Mouse (Mus musculus): Measurements from ENCODE around the gene Tstd1. TPM values are rescaled to one million over a fixed set of nuclear protein-coding genes. Genes with fewer than 3 reads are reported as not detected.

The Tstd1 gene
- total RNA-seq, 2 experiments from 2014 or later: 1.1 to 1.3 TPM

DNA sequence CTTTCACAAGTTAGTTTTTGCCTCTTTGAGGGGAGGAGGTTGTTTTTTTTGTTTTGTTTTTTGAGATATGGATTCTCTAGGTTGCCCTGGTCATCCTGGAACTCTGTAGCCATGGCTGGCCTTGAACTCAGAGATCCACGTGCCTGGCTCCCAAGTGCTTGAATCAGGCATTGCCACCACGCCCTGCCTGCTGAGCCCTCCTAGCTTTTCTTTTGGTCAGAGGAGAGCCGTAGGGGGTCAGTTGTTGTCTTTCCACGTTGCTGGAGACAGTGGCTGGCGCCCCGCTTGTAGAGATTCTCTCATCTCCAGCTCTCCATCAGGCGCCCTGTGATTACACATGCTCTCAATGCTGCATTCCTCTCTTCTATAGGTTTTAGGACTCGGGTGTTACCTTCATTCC, 5.1 kb upstream of the Tstd1 start:
- DNase-seq (ENCODE audit: low spot score in 2 of 2): no peak

DNA sequence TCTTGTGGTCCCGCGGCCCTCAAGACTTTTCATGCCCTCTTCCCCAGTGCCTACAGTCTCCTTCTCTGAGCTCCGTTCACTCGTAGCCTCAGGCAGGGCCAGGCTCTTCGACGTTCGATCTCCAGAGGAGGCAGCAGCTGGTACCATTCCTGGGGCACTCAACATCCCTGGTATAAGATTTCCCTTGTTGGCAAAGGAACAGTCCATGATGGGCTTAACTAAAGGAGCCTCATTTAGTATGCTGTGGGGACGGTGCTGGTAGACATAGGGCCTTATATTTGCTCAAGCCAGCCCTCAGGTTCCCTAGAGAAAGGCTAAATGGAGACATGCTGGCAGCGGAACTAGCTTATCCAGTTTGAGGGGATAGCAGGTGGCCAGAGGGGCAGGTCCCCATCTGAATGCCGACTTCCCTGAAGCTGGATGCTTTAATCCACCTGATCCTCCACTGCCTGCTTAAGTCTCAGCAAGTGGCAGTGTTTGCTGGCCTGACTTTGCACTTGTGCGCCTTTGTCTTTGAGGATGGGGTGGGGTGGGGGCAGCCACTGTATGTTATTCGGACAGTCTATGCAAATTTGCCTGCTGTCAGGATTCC, 715 bp downstream of the Tstd1 start:
- no peak for DNase-seq (ENCODE audit: low spot score in 2 of 2)

DNA sequence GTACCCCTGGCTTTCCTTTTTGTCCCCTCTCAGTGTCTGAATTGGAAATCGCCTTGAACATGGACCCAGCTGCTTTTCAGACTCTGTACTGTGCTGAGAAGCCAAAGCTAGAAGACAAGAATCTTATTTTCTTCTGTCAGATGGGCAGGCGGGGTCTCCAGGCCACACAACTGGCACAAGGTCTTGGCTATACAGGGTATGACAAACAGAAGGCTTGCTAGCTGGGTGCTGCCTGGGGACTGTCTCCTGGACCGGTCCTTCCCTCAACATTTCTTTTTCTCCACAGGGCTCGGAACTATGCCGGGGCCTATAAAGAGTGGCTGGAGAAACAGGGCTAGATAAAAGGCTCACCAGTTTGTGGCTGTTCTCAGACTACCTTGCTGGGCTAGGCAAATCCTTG, 1.2 kb downstream of the Tstd1 start:
- no peak for DNase-seq (ENCODE audit: low spot score in 2 of 2)

DNA sequence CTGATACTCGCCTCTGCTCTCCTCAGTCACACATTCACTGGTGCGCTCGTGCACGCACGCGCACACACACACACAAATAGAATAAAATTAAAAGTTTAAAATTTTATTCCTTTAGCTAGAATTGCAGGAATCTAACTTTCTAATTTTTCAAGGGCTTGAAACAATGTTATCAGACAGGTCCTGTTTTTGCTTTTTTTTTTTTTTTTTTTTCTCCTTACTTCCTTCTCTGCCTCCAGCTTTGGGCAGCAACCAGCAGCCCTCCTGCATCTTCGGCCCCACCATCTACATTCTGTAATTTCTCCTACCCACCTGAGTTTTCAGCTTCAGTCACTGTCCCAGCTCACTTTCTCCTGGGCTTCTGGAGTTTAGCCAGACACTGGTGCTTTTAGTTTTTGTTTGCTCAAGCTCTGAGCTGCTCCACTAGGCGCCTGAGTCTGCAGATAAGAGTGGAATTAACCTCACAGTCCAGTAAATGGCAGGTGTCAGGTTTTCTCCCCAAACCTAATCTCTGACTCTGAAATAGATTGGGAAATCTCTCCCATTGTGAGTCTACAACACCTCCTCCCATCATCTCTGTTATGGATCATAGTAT, 3.9 kb downstream of the Tstd1 start:
- DNase-seq (ENCODE audit: low spot score in 2 of 2): no peak

DNA sequence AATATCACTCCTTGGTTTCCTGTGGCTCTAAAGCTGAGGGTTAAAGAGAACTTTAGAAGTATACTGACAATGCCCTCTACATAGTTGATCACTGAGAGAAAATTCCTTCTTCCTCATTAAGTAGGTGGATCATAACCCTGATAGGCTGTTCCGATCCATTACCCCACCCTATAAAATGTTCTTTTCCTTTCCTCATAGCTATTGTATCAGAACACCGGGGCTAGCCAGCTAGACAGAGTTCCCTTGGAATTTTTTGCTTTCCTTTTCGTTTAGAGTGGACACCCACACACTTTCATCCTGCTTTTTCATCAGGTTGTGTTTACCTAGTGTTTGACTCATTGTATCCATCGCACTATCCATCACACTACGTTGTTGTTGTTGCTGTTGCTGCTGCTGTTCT, 6.0 kb downstream of the Tstd1 start:
- no peak for DNase-seq (ENCODE audit: low spot score in 2 of 2)

DNA sequence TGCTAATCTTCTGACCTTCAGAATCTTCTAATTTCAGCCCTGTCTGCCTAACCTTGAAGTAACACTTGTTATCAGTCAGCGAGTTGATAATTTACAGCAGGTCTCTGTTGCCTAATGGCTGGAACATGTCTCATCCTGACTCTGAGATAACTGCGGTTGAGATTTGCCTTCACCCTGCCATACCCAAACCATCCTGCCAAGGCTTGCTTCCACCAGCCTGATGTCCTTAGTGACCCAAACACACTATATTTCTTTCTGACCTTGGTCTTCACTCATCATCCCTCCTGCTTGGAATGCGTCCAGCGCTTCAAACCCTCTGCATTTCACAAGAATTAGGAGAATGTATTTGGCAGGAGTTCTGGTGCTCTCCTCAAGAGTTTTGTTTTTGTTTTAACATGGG, 6.5 kb downstream of the Tstd1 start:
- no peak for DNase-seq (ENCODE audit: low spot score in 2 of 2)

DNA sequence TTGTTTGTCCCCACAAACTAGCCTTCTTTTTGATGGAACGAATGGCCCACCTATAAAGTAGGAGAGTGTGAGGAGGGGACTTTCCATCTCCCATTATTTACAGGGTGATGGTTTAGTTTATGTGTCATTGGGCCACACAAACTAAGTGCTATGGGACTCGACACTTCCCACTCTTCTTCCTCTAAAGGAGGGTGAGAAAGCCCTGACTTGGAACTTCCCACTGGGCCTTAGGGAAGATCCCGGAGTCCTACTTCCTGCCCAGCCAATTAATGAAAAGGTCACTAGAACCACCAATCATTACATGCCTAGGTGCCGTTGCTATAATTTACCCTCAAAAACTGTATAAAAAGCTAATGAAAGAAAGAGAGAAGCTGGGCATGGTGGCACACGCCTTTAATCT, 13.5 kb downstream of the Tstd1 start:
- no peak for DNase-seq (ENCODE audit: low spot score in 2 of 2)

DNA sequence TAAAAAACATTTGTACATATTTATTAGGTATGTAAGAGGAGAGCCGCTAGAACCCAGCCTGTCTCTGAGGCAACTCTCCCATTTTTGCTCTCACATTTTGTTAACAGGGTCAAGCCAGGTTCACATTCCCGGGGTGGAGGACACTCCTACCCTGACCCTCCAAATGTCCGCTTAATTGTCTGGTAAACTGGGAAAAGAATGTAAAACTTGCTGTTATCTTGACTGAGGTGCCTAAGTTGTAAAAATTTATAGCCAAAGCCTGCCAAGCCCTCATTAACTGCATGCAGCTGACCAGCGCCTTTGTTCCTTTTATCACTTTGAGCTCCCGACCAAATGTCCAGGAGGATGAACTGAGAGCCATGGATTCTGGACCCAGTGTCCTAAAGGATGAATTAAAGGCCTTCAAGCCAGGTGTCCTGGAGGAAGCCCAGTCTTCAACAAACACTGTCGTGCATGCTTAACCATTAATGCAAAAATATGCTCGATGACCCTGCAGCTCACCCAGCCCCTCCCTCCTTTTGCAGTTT, 16.7 kb downstream of the Tstd1 start:
- no peak for DNase-seq (ENCODE audit: low spot score in 2 of 2)

DNA sequence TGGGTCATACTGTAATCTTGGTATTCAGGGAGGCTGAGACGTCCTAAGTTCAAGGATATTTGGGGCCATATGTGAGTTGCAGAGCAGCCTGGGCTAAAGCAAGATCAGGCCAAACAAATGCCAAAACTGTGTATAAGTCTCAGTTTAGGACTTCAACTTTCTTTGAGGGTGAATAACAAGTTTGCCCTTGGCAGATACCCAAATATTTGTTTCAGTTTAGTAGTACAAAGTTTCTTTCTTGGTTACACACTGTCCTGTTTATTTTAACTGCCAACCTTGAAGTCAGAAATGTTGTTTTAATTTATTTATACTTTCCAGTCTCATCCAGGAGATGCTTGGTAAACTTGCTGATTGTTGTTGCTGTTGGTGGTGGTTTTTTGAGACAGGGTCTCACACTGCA, 17.3 kb downstream of the Tstd1 start:
- DNase-seq (ENCODE audit: low spot score in 2 of 2): no peak

DNA sequence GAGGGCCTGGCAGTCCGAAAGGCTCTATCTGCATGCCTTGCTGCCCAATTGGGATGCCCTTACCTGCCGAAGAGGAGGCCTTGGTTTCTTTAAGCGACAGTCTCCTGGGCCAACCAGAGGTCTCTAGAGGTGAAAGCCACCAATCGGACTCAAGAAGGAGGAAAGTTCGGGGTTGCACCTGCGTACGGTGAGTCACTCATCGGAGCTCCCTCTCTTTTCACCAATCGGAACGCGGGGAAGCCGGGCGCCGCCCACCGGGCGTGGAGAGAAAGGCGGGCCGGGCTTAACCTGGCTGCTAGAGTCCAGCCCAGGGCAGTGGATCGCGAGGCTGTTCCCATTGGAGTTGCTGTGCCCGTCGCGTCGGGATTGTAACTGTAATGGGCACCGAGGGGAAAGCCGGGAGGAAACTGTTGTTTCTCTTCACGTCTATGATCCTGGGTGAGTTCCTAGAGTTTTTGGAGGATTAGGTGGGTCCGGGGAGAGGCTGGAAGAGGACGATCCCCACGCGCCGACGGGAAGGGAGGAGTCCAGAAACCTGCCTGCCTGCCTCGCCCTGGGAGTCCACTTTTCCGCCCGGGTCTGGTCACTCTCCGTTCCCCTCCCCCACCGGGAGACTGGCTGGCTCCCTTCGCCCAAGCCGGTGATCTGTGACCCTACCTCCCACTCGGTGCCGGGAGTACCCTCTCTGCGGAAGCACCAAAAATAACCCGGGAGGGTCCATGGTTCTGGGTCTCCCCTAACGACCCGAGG, 18.8 kb downstream of the Tstd1 start, which contains the start of gene F11r:
F11r (plus strand) TSS at position 272 of the 750 bp plus-strand sequence.
- peak in 1 of 2 experiments; percentile 38 for DNase-seq (ENCODE audit: low spot score in 2 of 2)

DNA sequence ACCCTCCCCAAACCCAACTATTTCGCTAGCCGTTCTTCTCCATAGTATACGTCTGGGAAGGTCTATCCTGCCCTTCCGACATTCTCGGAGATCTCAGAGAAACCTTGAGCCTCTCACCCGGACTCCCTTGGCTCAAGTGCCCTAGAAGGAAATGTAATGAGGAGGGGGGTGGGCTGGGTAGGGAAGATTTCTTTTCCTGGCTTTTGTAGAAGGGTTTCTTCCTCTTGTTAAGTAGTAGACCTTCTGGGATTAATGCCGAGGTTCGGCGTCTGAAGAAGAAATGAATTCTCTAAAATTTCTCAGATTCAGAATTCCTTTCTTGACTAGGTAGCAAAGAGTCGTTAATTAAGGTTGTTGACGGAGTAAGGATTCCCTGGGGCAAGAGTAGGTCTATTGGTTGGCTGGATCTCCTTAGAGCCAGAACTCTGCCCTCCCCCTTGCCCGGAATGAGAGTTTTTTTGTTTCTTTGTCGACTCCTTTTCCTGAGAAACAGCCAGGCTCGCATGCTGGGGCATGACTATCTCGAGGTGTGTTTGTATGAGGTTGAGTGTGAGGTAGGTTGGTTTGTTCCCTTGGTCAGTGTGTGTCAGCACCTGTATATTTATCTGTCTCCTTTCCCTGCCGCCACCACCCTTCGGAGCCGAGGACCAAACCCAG, 19.5 kb downstream of the Tstd1 start:
- DNase-seq (ENCODE audit: low spot score in 2 of 2): no peak

DNA sequence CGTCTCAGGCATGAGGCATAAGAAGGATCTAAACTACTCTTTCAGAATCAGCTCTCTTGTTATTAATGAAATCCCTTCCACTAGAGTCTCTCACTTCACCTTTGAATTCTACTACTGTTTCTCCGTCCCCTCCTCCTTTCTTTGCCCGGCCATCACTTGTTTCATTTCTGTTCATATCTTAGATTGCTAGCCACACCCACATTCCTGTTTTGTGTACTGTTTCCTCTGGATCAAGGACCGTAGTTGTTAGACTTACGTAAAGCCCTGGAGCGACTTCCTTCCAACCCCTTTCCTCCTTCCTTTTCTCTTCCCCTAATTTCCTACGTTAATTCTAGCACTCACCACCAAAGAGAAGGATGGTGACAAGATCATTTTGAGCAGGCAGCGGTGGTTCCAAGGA, 20.4 kb downstream of the Tstd1 start:
- DNase-seq (ENCODE audit: low spot score in 2 of 2): no peak

DNA sequence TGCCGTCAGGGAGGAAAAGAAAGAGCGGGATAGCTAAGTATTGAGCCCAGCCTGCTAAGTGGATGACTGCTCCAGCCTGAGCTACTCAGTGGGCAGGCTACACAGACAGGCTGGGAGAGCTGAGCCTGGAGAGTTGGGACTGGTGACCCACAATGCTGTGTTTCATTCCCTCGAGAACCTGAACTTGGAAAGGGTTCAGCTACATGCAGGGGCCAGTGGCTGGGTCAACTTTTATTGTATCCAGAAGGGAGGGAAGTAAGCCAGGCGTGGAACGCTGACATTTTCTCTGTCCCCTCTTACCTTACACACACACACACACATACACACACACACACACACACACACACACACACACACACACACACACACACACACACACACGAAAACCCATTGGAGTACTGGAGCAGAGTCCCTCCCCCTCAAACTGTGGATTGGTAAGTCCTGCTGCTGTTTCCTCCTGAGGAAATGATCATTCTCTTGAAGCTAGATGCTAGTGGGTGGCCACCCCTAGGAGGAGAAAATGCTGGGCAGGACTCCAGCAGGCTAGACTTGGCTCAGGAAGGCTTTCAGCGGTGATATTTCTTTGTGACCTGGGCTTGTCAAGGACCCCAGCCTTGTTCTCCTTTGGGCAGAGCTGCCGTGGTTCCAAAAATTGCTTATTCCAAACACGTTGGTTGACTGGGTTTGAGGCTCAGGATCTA, 21.5 kb downstream of the Tstd1 start:
- DNase-seq (ENCODE audit: low spot score in 2 of 2): peak in 1 of 2 experiments; percentile 33

DNA sequence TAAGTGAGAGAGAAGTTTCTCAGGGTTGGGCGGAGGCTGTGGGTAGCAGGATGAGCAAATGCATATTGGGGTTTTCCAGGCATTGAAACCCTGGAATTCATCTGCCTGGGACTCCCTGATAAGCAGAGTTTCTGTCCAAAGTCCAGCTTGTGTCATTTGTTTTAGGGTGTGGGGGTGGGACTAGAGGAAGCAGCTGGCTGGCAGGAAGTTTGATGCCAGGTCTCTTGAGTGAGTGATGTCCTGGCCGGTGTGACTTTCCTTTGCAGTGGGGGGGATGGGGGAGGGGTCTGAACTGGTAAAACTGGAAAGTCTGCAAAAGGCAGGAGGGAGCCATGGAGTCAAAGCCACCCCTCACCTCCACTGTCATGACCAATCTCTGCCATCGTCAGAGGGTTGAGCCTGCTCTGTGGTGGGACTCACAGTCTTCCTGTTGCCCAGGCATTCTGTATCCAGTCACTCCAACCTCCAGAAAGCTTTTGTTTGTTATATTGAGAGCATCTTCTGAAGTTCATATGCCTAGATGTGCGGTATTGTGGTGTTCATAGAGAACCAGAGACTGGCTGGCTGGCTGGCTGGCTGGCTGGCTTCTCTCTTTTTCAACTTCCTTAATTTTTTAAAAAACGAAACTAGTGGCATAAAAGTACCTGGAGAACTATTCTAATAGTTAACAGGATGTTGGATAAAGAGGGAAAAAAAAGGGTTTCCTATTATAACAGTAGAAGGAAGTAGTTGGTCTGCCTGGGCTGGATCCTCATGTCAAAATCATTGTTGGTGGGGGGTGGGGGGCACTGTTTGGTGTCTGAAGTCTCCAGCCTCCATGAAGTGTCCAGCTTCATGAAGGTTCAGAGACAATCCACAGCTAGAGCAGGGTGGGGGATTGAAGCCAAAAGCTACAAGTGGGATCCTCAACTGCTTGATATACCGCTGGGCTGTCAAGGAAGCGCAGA, 23.1 kb downstream of the Tstd1 start:
- DNase-seq (ENCODE audit: low spot score in 2 of 2): no peak

DNA sequence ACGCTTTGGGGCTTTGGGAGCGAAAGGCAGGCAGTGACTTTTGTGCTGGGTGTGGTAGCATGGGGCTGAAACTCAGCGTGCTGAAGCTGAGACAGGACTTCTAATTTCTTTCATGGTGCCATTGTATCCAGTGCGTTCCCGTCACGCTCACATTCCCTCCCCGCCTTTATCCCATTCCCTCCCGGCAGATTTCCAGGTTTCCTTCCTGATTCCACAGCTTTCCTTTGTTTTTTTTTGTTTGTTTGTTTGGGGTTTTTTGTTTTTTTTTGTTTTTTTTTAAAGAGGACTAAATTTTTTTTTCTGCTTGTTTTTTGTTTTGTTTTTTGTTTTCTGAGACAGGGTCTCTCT, 23.7 kb downstream of the Tstd1 start:
- DNase-seq (ENCODE audit: low spot score in 2 of 2): no peak

DNA sequence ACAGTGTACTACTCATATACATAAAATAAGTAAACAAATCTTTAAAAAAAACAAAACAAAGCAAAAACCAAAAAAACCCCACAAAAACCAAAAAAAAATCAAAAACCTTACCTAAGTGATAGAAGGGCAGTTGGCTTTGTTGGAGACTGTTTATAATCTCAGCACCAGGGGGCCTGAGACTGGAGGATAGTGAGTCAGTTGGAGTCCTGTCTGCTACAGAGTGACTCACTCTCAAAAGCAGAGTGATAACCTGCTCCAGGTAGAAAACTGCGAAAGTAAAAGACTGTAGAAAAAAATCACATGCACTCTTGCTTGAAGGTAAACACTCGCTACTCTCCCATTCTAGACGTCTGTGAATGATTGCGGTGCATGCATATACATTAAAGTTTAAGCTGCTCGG, 26.4 kb downstream of the Tstd1 start:
- DNase-seq (ENCODE audit: low spot score in 2 of 2): no peak

DNA sequence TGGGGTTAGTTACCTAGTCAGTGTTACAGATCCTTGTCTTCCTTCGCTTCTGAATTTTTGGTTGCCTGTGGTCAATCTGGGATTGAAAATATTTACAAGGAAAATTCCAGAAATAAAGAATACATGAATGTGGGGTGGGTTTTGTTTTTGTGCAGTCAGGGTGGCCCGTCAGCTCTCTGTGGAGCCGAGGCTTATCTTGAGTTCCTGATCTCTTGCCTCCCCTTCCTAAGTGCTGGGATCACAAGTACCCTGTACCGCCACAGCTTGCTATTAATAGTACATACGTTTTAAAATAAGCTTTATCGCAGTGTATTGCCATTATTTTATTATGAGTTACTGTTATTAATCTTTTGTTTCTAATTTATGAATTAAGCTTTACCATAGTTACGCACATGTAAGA, 28.2 kb downstream of the Tstd1 start:
- no peak for DNase-seq (ENCODE audit: low spot score in 2 of 2)

DNA sequence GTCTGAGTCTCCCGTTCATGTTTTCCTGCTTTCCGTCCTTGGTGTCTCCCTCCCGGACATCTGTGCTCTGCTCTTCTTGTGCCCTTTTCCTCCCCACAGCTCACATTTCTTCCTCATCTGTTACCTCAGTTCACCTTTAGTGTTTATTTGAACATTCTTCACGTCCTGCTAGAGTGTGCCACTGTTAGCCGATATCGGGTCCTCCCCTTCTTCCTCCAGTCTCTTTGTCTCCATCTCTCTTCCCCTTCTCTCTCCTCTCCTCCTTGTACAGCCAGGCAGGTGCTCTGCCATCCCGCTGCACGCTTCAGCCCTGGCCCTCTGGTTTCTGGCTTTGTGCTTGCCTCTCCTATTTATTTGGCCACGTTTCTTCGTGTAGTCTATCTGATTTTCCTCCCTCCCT, 29.0 kb downstream of the Tstd1 start:
- no peak for DNase-seq (ENCODE audit: low spot score in 2 of 2)

DNA sequence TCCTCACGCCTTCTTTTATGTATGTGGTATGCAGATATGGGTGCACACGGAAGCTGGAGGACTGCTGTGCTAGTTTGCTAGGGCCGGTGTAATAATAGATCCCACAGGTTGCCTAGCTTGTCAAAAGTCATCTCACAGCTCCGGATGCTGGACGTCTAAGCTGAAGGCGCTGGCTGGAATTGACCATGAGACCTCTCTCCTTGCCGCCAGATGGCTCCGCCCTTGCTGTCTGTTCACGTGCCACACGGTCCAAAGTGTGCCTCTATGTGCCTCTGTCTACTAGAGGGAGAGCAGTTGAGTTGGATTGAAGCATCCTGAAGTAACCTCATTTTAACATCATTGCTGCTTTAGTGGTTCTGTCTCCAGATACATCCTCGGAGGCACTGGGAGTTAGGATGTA, 31.4 kb downstream of the Tstd1 start:
- no peak for DNase-seq (ENCODE audit: low spot score in 2 of 2)

DNA sequence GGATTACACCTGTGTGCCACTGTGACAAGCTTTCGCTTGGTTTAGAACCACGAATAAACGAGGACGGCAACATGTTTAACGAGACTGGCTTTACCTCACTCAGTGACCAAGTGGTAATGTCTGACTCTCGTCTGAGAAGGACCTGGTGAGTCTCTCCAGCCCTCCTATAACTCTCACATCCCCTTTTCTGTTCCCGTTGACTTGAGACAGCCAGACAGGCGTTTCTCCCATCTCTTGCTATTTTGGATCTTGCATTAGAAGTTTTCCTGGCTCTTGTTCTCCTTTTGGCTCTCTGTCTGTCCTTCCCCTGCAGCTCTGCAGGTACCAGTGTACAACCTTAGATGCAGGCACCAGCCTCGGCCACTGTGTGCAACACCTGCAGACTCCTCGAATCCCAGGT, 32.3 kb downstream of the Tstd1 start:
- no peak for DNase-seq (ENCODE audit: low spot score in 2 of 2)

All from gastrocnemius, postnatal 4 days (tissue).